Mouse (Mus musculus) heart, embryonic 13.5 days (tissue): ENCODE measurements around the gene Wdr70. TPM values are rescaled to one million over a fixed set of nuclear protein-coding genes. Genes with fewer than 3 reads are reported as not detected.
"Not testable (repeated sequence)": the region's sequence is repeated elsewhere in the genome, so short reads cannot be mapped to it uniquely, and the experiment has no call there.

Experiments used
- ATAC-seq: fragments of 200-750 bp; cut with Nextera tagmentation; 2 replicates; pipeline ENCODE4 v1.8.0; 2017; ENCODE audit warnings: moderate TSS enrichment; ENCODE audit not compliant: insufficient number of reproducible peaks, low FRiP score, low TSS enrichment; ENCODE audit errors: extremely low read depth
- H3K27ac ChIP-seq: fragments of 300-500 bp; sonication (generic); replicated peaks from 2 replicates; pipeline ENCODE4 v1.5.1; 2015; ENCODE audit warnings: moderate library complexity, mild to moderate bottlenecking, inconsistent platforms
- H3K27me3 ChIP-seq: fragments of 300-500 bp; sonication (generic); replicated peaks from 2 replicates; pipeline ENCODE4 v1.6.1; 2015; ENCODE audit warnings: mild to moderate bottlenecking, inconsistent platforms
- H3K36me3 ChIP-seq: fragments of 300-500 bp; sonication (generic); 2 replicates; pipeline ENCODE4 v1.6.1; 2015; ENCODE audit warnings: mild to moderate bottlenecking, inconsistent platforms
- H3K4me1 ChIP-seq: fragments of 300-500 bp; sonication (generic); 2 replicates; pipeline ENCODE4 v1.6.1; 2015; ENCODE audit warnings: inconsistent platforms
- H3K4me2 ChIP-seq: fragments of 300-500 bp; sonication (generic); 2 replicates; pipeline ENCODE4 v1.6.1; 2015; ENCODE audit warnings: inconsistent platforms, mild to moderate bottlenecking, moderate library complexity
- H3K4me3 ChIP-seq: fragments of 300-500 bp; sonication (generic); 2 replicates; pipeline ENCODE4 v1.5.1; 2015; ENCODE audit warnings: moderate library complexity, mild to moderate bottlenecking, inconsistent platforms
- H3K9ac ChIP-seq: fragments of 300-500 bp; sonication (generic); 2 replicates; pipeline ENCODE4 v1.6.1; 2015; ENCODE audit warnings: inconsistent platforms, mild to moderate bottlenecking, moderate library complexity
- H3K9me3 ChIP-seq: fragments of 300-500 bp; sonication (generic); 2 replicates; pipeline ENCODE4 v1.6.1; 2016; ENCODE audit warnings: inconsistent platforms
- WGBS: fragments of 180-500 bp; shearing (Covaris S2); methylation state at CpG from one replicate; pipeline ENCODE4 v1.1.7; 2015; ENCODE audit warnings: mixed read lengths; 5-methylcytosine and 5-hydroxymethylcytosine counted together
- polyA plus RNA-seq: library from polyadenylated mRNA; unstranded; fragments of >200 nt; fragmentation: Nextera tagmentation; extraction: Ambion mirVana; gene quantifications from 2 replicates; pipeline ENCODE4 v1.2.1, GENCODE M21; 2015

Wdr70 gene
- polyA plus RNA-seq, 1 experiment from 2014 or later, result 38.7 TPM

DNA sequence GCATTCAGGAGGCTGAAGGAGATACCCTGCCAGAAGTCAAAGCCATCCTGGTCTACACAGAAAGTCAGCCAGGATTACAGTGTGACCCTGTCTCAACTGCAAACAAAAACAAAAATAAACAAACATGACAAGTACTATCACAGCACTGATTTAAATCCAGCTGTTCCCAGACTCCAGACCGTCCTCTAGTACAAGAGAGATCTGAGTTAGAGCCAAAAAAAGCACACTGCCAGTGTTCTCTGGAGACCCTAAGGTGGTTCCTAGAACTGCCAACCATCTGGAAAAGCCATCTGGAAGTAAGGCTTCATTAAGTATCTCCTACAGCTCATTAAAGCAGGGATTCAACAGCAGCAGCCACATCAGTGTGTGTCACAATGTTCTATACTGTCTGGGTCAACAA is 6.3 kb downstream of the Wdr70 start:
- peaks cover 72% of the 10 kb centered on the region for H3K36me3 ChIP-seq
- not testable (repeated sequence) for ATAC-seq, H3K4me3 ChIP-seq, H3K4me2 ChIP-seq, H3K9ac ChIP-seq, H3K4me1 ChIP-seq, H3K27ac ChIP-seq, H3K9me3 ChIP-seq, H3K27me3 ChIP-seq
- WGBS, result 74% methylated on average over 1 of the region's 1 CpGs

DNA sequence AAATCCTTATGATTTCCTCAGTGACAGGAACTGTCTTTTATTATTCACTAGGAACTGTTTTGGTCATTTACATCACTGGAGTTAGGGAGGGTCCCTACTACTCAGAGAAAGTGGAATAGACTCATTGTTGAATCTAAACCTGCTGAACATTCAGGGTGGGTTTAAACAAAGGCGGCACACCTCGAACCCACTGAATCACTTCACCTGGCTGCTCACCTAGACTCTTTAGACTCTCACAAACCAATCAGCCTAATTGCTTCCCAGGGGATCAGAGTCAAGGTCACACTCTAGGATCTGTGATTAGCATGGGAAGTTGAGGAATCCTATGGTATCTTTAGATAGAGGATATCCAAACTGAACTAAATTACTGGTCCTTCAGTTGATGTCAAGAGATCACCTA is 8.3 kb downstream of the Wdr70 start:
- no peak for ATAC-seq
- no peaks in the 10 kb centered on the region for H3K27me3 ChIP-seq
- no peaks in the 10 kb centered on the region for H3K4me1 ChIP-seq
- no peak overlapping the region for H3K4me2 ChIP-seq
- peaks cover 61% of the 10 kb centered on the region for H3K36me3 ChIP-seq
- no peaks in the 10 kb centered on the region for H3K9me3 ChIP-seq
- WGBS, result 96% methylated on average over 2 of the region's 2 CpGs
- H3K4me3 ChIP-seq, result no peak overlapping the region
- H3K9ac ChIP-seq, result no peak overlapping the region
- H3K27ac ChIP-seq, result no peak overlapping the region

DNA sequence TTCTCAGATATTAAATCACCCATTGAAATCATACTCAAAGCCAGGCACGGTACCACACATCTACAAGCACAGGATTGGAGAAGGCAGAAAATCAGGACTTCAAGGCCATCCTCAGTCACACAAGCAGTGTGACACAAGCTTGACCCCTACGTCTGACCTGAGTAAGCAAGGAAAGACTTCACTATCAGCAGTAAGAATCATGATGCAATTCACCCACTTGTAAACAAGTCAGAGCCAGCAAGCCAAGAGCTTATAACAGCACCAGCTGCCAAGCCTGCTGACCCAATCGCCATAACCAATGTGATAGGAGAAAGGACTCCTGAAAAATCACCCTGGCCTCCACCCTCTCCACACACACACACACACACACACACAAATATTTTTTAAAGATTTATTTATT is 10.3 kb downstream of the Wdr70 start:
- Histone ChIP-seq H3K9ac (no peak overlapping the region), H3K4me3 (no peak overlapping the region), H3K9me3 (no peaks in the 10 kb centered on the region), H3K27me3 (no peaks in the 10 kb centered on the region), H3K36me3 (peaks cover 42% of the 10 kb centered on the region), H3K4me2 (no peak overlapping the region), H3K4me1 (no peaks in the 10 kb centered on the region), H3K27ac (no peak overlapping the region)
- WGBS, result 82% methylated on average over 3 of the region's 3 CpGs
- no peak for ATAC-seq

DNA sequence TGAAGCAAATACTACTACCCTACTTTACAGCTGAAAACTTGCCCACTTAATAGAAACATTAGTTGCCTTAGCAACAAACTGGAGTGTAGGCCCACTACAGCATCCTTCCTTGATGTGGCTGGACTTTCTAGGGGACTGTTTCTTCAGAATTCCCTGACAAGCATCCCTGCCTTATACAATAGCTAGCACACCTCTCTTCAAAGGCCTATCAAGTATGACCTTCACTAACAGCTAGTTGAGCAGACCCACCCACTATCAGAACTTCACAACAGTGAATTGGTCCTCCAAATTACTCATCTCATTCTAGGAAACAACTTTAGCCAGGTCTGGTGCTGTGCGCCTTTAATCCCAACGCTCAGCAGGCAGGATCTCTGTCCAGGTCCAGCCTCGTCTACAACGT is 11.7 kb downstream of the Wdr70 start:
- WGBS, result 87% methylated on average over 4 of the region's 4 CpGs
- Histone ChIP-seq H3K27ac (no peak overlapping the region), H3K9ac (no peak overlapping the region), H3K36me3 (peaks cover 30% of the 10 kb centered on the region), H3K4me3 (no peak overlapping the region), H3K4me1 (no peaks in the 10 kb centered on the region), H3K27me3 (no peaks in the 10 kb centered on the region), H3K4me2 (no peak overlapping the region), H3K9me3 (no peaks in the 10 kb centered on the region)
- no peak for ATAC-seq

DNA sequence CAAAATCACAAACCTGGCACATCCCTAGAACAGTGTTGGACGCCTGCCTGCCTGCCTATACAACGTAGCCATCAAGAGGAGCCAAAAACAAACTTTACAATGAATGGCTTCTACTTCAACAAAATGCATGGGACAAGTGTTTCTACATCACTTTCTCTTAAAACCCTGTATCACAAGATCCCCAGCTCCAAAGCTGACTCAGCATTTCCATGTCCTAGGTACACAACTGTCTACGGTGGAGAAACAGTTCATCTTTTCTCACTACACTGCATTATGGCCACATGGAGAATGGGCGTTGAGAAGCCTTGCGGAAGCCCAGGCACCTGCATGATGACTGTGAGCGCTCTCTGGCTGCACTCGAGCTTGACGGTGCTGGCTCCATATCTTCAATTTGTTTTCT is 16.9 kb downstream of the Wdr70 start:
- Histone ChIP-seq H3K27ac (no peak overlapping the region), H3K9me3 (no peaks in the 10 kb centered on the region), H3K4me1 (no peaks in the 10 kb centered on the region), H3K4me2 (no peak overlapping the region), H3K36me3 (peaks cover 36% of the 10 kb centered on the region), H3K9ac (no peak overlapping the region), H3K27me3 (no peaks in the 10 kb centered on the region), H3K4me3 (no peak overlapping the region)
- WGBS, result 87% methylated on average over 8 of the region's 8 CpGs
- no peak for ATAC-seq

DNA sequence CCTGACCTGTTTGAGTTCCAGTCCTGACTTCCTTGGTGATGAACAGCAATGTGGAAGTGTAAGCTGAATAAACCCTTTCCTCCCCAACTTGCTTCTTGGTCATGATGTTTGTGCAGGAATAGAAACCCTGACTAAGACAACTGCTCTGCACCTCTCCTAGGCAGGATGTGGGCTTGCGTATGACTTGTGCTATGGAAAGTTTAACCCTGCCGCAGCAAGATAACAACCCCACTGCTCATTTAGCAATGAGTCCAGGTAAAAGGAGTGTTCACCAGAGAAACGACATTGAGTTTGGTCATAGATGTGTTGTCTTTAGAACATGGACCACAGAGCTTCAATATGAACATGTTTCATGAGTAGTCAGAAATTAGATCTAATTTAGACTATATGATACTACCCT is 25.9 kb downstream of the Wdr70 start:
- H3K4me3 ChIP-seq, H3K4me1 ChIP-seq, H3K27ac ChIP-seq, H3K9ac ChIP-seq, H3K27me3 ChIP-seq, H3K4me2 ChIP-seq, H3K9me3 ChIP-seq, ATAC-seq: not testable (repeated sequence)
- H3K36me3 ChIP-seq, result peaks cover 69% of the 10 kb centered on the region
- 93% methylated on average over 3 of the region's 3 CpGs for WGBS

DNA sequence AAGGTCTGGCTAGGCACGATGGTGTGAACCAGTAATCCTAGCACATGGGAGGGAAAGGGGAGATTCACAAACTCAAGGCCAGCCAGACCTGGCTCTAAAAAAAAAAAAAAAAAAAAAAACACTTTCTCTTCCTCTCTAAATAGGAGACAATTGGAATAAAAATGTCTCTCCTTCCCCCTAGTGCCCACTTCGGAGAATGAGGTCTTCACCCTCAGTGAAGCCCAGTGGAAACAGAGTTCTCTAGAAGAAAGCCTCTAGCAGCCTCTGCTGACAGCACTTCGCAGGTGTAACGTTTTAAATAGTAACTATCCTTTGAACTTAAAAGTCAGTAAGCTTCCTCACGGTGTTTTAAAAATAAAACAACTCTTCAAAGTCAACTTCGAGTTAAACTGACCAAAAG is 33.8 kb downstream of the Wdr70 start:
- Histone ChIP-seq H3K9ac (no peak overlapping the region), H3K4me3 (no peak overlapping the region), H3K27me3 (no peaks in the 10 kb centered on the region), H3K36me3 (peaks cover 42% of the 10 kb centered on the region), H3K4me2 (no peak overlapping the region), H3K4me1 (no peaks in the 10 kb centered on the region), H3K9me3 (no peaks in the 10 kb centered on the region), H3K27ac (no peak overlapping the region)
- ATAC-seq, result no peak
- WGBS, result 57% methylated on average over 6 of the region's 6 CpGs

DNA sequence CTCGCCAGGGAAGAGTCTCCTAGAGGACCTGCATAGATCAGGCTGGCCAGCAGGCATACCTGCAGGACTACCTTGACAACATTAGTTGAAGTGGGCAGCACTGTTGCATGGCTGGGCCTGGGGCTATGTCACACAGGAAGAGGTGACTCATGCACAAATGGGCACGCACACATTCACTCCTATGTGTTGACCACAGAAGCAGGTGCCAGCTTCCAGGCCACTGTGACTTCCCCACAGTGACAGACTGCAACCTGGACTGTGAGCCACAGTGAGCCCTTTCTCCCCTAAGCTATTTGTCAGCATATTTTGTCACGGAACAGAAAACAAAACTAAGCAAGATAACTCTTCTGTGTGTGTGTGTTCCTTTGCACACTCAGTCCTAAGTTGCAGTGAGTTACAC is 47.8 kb downstream of the Wdr70 start:
- Histone ChIP-seq H3K36me3 (peaks cover 34% of the 10 kb centered on the region), H3K4me1 (no peaks in the 10 kb centered on the region), H3K27ac (no peak overlapping the region), H3K4me3 (no peak overlapping the region), H3K4me2 (no peak overlapping the region), H3K9me3 (no peaks in the 10 kb centered on the region), H3K9ac (no peak overlapping the region), H3K27me3 (no peaks in the 10 kb centered on the region)
- ATAC-seq, result no peak; the same call in 1 of the 2 replicates
- 77% methylated on average over 3 of the region's 3 CpGs for WGBS

DNA sequence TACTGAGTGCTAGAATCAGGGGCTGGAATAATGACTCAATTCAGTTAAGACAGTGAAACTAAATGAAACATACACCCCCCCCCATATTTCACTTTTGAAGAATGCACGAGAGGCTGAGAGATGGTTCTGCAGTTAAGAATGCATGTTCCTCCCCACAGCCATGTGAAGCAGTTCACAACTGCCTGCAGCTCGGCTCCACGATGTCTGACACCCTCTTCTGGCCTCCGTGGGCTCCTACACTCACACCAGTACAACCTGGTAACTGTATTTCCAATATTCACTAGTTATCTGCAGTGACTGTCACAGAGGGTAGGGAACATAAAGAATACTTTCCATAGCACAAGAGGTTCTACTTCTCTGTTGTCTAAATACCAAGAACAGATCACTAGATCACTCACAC is 59.2 kb downstream of the Wdr70 start:
- no peak for ATAC-seq
- H3K9me3 ChIP-seq, result no peaks in the 10 kb centered on the region
- H3K27ac ChIP-seq, result no peak overlapping the region
- 58% methylated on average over 4 of the region's 4 CpGs for WGBS
- peaks cover 2% of the 10 kb centered on the region; the same call in 1 of the 2 replicates for H3K4me1 ChIP-seq
- H3K4me3 ChIP-seq, result no peak overlapping the region
- peaks cover 18% of the 10 kb centered on the region for H3K36me3 ChIP-seq
- no peak overlapping the region for H3K9ac ChIP-seq
- no peak overlapping the region for H3K4me2 ChIP-seq
- no peaks in the 10 kb centered on the region for H3K27me3 ChIP-seq

DNA sequence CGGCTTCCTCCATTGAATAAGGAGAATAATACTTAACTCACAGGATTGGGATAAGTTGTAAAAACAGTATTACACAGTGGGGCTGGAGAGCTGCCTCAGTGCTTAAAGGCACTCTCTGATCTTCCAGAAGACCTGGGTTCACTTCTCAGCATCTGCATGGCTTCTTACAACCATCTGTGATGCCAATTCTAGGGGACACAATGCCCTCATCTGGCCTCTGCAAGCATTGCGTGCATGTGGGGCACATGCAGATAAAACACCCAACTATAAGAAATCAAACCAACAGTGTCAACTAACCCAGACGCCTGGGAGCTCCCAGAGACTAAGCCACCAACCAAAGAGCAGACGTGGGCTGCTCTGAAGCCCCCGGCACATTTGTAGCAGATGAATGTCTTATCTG is 60.6 kb downstream of the Wdr70 start:
- H3K9me3 ChIP-seq, result no peaks in the 10 kb centered on the region
- peaks cover 15% of the 10 kb centered on the region for H3K36me3 ChIP-seq
- 77% methylated on average over 5 of the region's 5 CpGs for WGBS
- no peaks in the 10 kb centered on the region for H3K27me3 ChIP-seq
- no peak overlapping the region for H3K27ac ChIP-seq
- no peak overlapping the region for H3K9ac ChIP-seq
- H3K4me3 ChIP-seq, result no peak overlapping the region
- no peak overlapping the region for H3K4me2 ChIP-seq
- H3K4me1 ChIP-seq, result peaks cover 2% of the 10 kb centered on the region; the same call in 1 of the 2 replicates
- ATAC-seq, result no peak

DNA sequence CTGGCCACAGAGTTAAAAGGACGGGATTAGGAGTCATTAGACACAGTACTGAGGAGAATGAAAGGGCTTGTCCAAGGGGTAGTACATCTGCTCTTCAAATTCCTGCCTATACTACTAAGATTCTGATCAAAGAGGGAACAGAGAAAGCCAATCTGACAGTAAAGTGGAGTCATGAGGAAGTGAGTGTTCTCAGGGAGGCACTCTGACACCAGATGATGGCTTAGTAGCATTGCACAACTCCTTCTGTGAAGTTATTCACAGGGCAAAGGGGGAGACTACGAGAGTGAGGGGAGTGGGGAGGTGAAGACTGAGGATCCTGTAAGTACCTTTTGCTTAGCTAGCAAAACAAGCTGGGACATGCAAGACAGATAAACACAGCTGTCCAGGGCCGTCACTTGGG is 61.2 kb downstream of the Wdr70 start:
- Histone ChIP-seq H3K36me3 (peaks cover 18% of the 10 kb centered on the region), H3K4me1 (peaks cover 2% of the 10 kb centered on the region; the same call in 1 of the 2 replicates)
- 77% methylated on average over 3 of the region's 3 CpGs for WGBS

DNA sequence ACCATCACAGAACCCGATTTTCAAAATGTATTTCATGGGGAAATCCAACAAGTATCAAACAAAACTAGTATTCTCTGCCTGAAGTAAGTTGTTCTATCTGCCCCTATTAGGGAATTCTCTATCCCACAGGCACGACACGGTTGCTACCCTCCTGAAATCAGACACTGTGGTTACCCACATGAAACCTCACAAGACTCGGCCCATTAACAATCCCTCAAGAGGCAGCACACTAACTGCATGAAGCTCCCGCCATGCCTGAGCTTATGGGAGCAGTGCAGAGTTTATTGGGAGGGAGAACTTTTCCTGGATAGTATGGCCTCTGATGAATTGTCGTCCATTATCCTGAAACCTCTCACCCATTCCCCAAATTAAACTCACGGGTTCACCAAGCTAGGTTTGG is 67.8 kb downstream of the Wdr70 start:
- Histone ChIP-seq H3K4me3 (no peak overlapping the region), H3K36me3 (peaks cover 6% of the 10 kb centered on the region; the same call in 1 of the 2 replicates), H3K9me3 (no peaks in the 10 kb centered on the region), H3K27ac (no peak overlapping the region), H3K27me3 (no peaks in the 10 kb centered on the region), H3K4me2 (no peak overlapping the region), H3K4me1 (peaks cover 2% of the 10 kb centered on the region; the same call in 1 of the 2 replicates), H3K9ac (no peak overlapping the region)
- 83% methylated on average over 7 of the region's 7 CpGs for WGBS
- no peak for ATAC-seq

More for the DNA sequence above, 61.2 kb downstream of the Wdr70 start:
- H3K27ac ChIP-seq, result no peak overlapping the region
- H3K4me3 ChIP-seq, result no peak overlapping the region
- H3K9ac ChIP-seq, result no peak overlapping the region
- H3K9me3 ChIP-seq, result no peaks in the 10 kb centered on the region
- no peaks in the 10 kb centered on the region for H3K27me3 ChIP-seq
- ATAC-seq, result no peak
- H3K4me2 ChIP-seq, result no peak overlapping the region
